Mouse (Mus musculus): ENCODE results near the gene Manea. TPM values are rescaled to one million over a fixed set of nuclear protein-coding genes. Genes with fewer than 3 reads are reported as not detected.

Manea gene
- polyA plus RNA-seq (2014; fragmentation: Nextera tagmentation; extraction: Ambion mirVana) = 11.6 and 12.6 TPM in 2 replicates

DNA sequence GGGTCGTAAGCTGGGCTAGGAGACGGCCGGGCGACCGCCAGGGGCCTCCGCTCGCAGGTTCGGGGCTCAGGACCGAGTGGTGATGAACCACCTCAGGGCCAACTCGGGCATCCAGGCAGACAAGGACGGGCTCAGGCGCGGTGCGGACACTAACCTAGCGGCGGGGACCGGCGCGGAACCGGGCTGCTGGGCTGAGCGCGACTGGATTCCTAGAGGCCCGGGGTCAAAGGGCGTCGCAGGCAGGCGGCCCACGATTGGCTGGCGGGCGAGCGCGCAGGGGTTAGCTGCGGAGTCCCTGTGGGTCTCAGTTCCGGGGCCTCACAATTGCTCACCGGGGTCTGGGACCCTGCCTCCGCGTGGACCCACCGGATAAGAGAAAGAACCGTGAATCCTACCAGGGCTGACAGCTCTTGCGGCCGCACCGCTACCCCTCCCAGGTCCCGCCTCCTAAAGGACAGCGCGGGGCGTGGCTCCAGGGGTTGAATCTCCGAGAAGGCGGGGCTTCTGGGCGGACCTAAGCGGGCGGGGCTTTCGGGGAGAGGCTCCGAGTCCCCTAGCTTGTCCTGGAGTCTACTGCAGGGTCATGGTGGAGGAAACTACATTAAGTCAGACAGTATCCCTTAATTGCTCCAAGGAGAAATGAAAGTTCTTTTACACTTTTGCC is at the start of gene Manea:
Gene Manea, minus strand, starts transcription at position 449 of the 664 bp plus-strand sequence.
- peak within 1 kb of the TSS; percentile 77 for H3K4me2 ChIP-seq
- DNase-seq (ENCODE audit: low spot score) (peak; percentile 90), ATAC-seq (replicated peaks; ENCODE audit: low FRiP score) (peak; percentile 99)
- H3K27me3 ChIP-seq (replicated peaks; ENCODE audit: control insufficient read depth, insufficient read depth, low read length) = no peaks in the 10 kb centered on the region
- under 1% methylated on average over 52 of the region's 52 CpGs for WGBS
- H3K36me3 ChIP-seq (ENCODE audit: control insufficient read depth, insufficient read depth, low read length) = no peaks in the 10 kb centered on the region
- no peaks in the 10 kb centered on the region for H3K9me3 ChIP-seq (ENCODE audit: control insufficient read depth, low read length)
- H3K9ac ChIP-seq (ENCODE audit: low read depth, low read length) = peak within 1 kb of the TSS; percentile 85
- H3K4me1 ChIP-seq (replicated peaks; ENCODE audit: control insufficient read depth, insufficient read depth, low read length) = no peaks in the 10 kb centered on the region
- peak within 1 kb of the TSS; percentile 82 for H3K27ac ChIP-seq (ENCODE audit: low read depth, low read length)
- peak within 1 kb of the TSS; percentile 72 for H3K4me3 ChIP-seq (ENCODE audit: low read depth, low read length)

DNA sequence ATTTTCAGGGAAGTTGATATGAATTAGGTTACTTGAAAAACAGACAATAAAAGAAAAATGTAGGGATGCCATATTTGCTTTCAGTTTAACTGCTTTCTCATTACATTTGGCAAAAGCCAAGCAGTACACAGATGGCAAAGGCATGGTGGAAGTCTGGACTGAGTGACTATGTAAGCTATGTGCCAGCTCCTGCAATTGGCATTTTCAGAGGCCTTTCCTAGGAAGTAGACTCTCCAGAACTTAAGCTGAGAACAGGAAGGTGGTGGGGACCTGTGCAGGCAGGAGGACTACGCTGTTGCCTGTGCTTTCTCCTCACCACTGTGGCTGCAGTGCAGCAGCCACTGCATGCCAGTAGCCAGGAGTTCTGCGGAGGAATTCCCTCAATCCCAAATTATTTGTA is 7.9 kb upstream of the Manea start:
- Histone ChIP-seq H3K36me3 (ENCODE audit: control insufficient read depth, insufficient read depth, low read length) (no peaks in the 10 kb centered on the region), H3K4me1 (replicated peaks; ENCODE audit: control insufficient read depth, insufficient read depth, low read length) (no peaks in the 10 kb centered on the region), H3K27ac (ENCODE audit: low read depth, low read length) (no peak overlapping the region), H3K9me3 (ENCODE audit: control insufficient read depth, low read length) (no peaks in the 10 kb centered on the region), H3K4me3 (ENCODE audit: low read depth, low read length) (no peak overlapping the region), H3K4me2 (no peak overlapping the region), H3K27me3 (replicated peaks; ENCODE audit: control insufficient read depth, insufficient read depth, low read length) (no peaks in the 10 kb centered on the region), H3K9ac (ENCODE audit: low read depth, low read length) (no peak overlapping the region)
- ATAC-seq (replicated peaks; ENCODE audit: low FRiP score) (no peak), DNase-seq (ENCODE audit: low spot score) (no peak)
- WGBS = 80% methylated on average over 2 of the region's 2 CpGs

DNA sequence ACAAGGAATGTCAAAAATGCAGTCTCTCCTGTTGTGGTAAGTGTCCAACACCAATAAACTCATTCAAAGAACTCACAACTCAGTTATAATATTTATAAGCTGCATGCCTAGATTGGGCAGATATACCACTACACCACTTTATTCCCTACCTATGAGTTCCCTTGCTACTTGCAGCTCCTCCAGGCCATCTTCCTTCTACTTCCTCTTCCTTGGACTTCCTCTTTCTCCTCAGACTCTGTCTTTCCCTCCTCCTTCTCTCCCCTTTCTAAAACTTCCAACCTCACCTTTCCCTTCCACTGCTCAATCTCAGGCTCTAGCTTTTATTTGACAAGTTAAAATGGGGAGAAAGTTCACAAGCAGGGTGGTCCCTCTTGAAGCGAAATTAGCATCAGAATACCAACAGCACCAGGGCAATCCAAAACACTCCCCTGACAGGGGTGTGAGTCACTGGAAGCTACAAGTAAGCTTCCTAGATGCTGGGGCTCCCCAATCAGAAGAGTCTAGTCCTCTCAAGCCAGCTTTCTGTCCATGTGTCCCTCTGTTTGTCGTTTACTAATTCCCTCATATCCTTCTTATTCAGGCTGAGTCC is 7.0 kb upstream of the Manea start:
- no peaks in the 10 kb centered on the region for H3K9me3 ChIP-seq (ENCODE audit: control insufficient read depth, low read length)
- no peak overlapping the region for H3K4me2 ChIP-seq
- no peaks in the 10 kb centered on the region for H3K4me1 ChIP-seq (replicated peaks; ENCODE audit: control insufficient read depth, insufficient read depth, low read length)
- WGBS = 18% methylated on average over 2 of the region's 2 CpGs
- H3K4me3 ChIP-seq (ENCODE audit: low read depth, low read length) = no peak overlapping the region
- no peaks in the 10 kb centered on the region for H3K36me3 ChIP-seq (ENCODE audit: control insufficient read depth, insufficient read depth, low read length)
- no peak for DNase-seq (ENCODE audit: low spot score)
- H3K9ac ChIP-seq (ENCODE audit: low read depth, low read length) = no peak overlapping the region
- ATAC-seq (replicated peaks; ENCODE audit: low FRiP score) = no peak
- H3K27me3 ChIP-seq (replicated peaks; ENCODE audit: control insufficient read depth, insufficient read depth, low read length) = no peaks in the 10 kb centered on the region
- no peak overlapping the region for H3K27ac ChIP-seq (ENCODE audit: low read depth, low read length)

DNA sequence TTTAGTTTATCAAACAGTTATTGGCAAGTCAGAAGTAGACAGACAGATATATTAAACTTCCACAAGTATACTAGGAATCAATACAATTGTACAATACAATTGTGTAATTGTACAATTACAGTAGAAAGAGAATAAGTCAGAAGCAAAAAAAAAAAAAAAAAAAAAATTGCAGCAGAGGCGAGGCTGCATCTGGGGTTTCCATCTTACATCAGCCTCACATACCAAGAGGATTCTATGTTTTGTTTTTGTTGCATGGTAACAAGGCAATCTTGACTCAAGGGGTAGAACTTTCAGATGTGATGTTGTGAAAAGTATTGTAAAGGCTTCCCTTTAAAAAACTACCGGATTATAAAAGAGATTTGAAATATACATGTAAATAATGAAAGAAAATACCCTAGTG is 548 bp upstream of the Manea start:
- Histone ChIP-seq H3K4me3 (ENCODE audit: low read depth, low read length) (no peak overlapping the region), H3K9me3 (ENCODE audit: control insufficient read depth, low read length) (no peaks in the 10 kb centered on the region), H3K27me3 (replicated peaks; ENCODE audit: control insufficient read depth, insufficient read depth, low read length) (no peaks in the 10 kb centered on the region), H3K9ac (ENCODE audit: low read depth, low read length) (no peak overlapping the region), H3K36me3 (ENCODE audit: control insufficient read depth, insufficient read depth, low read length) (no peaks in the 10 kb centered on the region), H3K27ac (ENCODE audit: low read depth, low read length) (no peak overlapping the region), H3K4me2 (no peak overlapping the region), H3K4me1 (replicated peaks; ENCODE audit: control insufficient read depth, insufficient read depth, low read length) (no peaks in the 10 kb centered on the region)
- DNase-seq (ENCODE audit: low spot score) = no peak
- 62% methylated on average over 2 of the region's 2 CpGs for WGBS
- ATAC-seq (replicated peaks; ENCODE audit: low FRiP score) = no peak

DNA sequence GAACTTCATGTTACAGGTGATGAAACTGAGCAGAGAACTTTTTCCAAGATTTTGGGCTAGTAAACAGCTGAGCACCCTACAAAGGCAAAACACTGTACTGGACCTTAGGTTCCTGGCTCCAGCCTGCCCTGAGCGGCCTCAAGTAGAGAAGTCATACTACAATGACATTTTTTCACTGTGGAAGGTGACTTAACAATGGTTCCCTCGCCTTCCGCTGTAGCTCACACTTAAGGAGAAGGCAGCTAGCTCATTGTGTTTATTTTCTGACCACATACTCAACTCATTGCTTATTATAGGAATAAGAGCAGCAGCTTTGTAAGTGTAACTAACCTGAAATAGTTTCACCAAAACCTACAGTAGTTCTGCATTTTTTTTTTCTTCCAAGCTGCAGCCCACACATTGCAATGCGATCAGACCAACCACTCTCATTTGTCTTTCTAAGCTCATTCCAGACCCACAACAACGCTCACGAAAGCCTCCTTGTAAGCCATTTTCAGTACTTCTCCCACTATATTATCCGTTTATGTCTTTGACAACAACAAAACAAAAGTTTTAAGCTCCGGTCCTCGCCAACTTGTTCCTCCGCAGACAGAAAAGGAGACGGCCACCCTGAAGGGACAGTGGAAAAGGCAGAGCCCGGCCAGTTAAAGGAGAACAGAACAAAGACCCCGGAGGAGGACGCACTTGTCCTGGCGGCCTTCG is 799 bp downstream of the Manea start:
- Histone ChIP-seq H3K4me2 (peak overlapping the region; percentile 77), H3K9me3 (ENCODE audit: control insufficient read depth, low read length) (no peaks in the 10 kb centered on the region), H3K4me1 (replicated peaks; ENCODE audit: control insufficient read depth, insufficient read depth, low read length) (no peaks in the 10 kb centered on the region), H3K27ac (ENCODE audit: low read depth, low read length) (peak overlapping the region; percentile 82), H3K4me3 (ENCODE audit: low read depth, low read length) (peak overlapping the region; percentile 72), H3K27me3 (replicated peaks; ENCODE audit: control insufficient read depth, insufficient read depth, low read length) (no peaks in the 10 kb centered on the region), H3K36me3 (ENCODE audit: control insufficient read depth, insufficient read depth, low read length) (no peaks in the 10 kb centered on the region), H3K9ac (ENCODE audit: low read depth, low read length) (peak overlapping the region; percentile 85)
- ATAC-seq (replicated peaks; ENCODE audit: low FRiP score) (peak; percentile 15; the same call in 1 of the 2 replicates), DNase-seq (ENCODE audit: low spot score) (no peak)
- WGBS = 4% methylated on average over 16 of the region's 16 CpGs

DNA sequence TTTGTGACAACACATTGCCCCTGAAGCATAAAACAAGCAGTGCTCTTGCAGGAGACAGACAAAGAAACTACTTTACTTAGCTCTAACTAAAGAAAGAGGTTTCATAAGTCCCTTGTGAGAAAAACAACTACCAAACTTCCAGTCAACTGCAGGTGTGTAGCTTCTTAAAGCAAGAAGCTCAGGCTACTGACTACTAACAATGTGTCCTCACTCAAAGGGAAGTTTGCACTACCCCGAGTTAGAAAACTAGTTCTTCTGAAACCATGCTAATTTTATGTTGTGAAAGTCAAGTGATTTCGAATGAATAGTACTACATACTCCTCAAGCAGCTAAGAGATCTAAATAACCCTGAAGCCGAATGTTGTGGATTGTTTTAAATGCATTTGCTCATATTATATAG is 1.6 kb downstream of the Manea start:
- H3K4me3 ChIP-seq (ENCODE audit: low read depth, low read length) = no peak overlapping the region
- H3K27ac ChIP-seq (ENCODE audit: low read depth, low read length) = no peak overlapping the region

DNA sequence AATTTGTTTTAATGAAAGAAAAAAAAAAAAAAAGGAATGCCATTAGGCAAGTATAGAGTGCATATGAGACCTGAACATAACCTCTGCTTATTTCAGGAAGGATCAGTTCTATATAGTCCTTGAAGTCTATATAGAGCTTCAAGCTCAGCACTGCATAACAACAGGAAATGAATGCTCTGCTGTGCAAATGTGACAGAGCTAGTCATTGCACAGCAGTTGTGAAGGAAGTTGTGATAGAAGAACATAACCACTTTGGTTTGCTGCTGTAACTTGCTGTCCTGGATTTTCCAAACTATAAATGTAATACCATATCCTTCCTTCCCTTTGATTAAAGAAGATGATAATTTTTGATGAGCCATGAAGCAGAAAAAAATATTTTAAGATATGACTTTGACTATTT is 4.3 kb downstream of the Manea start:
- H3K4me1 ChIP-seq (replicated peaks; ENCODE audit: control insufficient read depth, insufficient read depth, low read length) = no peaks in the 10 kb centered on the region
- ATAC-seq (replicated peaks; ENCODE audit: low FRiP score) (no peak), DNase-seq (ENCODE audit: low spot score) (no peak)

More for the DNA sequence above, 1.6 kb downstream of the Manea start:
- WGBS = 67% methylated on average over 3 of the region's 3 CpGs
- Histone ChIP-seq H3K4me2 (peak overlapping the region; percentile 77; the same call in 1 of the 2 replicates), H3K9ac (ENCODE audit: low read depth, low read length) (no peak overlapping the region), H3K4me1 (replicated peaks; ENCODE audit: control insufficient read depth, insufficient read depth, low read length) (no peaks in the 10 kb centered on the region), H3K9me3 (ENCODE audit: control insufficient read depth, low read length) (no peaks in the 10 kb centered on the region), H3K27me3 (replicated peaks; ENCODE audit: control insufficient read depth, insufficient read depth, low read length) (no peaks in the 10 kb centered on the region), H3K36me3 (ENCODE audit: control insufficient read depth, insufficient read depth, low read length) (no peaks in the 10 kb centered on the region)
- ATAC-seq (replicated peaks; ENCODE audit: low FRiP score) (no peak), DNase-seq (ENCODE audit: low spot score) (no peak)

DNA sequence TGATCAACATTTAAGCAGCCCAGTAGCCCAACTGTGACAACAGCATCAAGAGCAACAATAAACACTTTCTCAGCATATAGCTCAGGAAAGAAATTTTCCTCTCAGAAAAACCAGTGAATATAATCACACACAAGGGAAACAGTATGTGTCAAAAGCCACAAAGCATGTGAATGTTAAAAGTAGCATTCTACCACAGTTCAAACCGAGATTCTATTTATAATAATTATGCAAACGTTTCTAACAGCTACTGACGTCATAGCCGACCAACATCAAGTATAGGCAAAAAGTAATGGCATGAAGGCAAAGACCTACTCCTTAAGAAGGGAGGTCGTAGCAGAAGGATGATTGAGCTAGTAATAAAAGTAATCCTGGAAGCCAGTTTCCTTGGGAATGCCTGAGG is 8.1 kb downstream of the Manea start:
- Histone ChIP-seq H3K4me2 (no peak overlapping the region), H3K27ac (ENCODE audit: low read depth, low read length) (no peak overlapping the region), H3K4me3 (ENCODE audit: low read depth, low read length) (no peak overlapping the region), H3K9ac (ENCODE audit: low read depth, low read length) (no peak overlapping the region), H3K27me3 (replicated peaks; ENCODE audit: control insufficient read depth, insufficient read depth, low read length) (no peaks in the 10 kb centered on the region), H3K4me1 (replicated peaks; ENCODE audit: control insufficient read depth, insufficient read depth, low read length) (no peaks in the 10 kb centered on the region), H3K36me3 (ENCODE audit: control insufficient read depth, insufficient read depth, low read length) (0 out of 2 replicates have a peak, but pooled peaks cover 3% of the 10 kb centered on the region), H3K9me3 (ENCODE audit: control insufficient read depth, low read length) (no peaks in the 10 kb centered on the region)
- 79% methylated on average over 5 of the region's 5 CpGs for WGBS
- ATAC-seq (replicated peaks; ENCODE audit: low FRiP score) = no peak
- no peak for DNase-seq (ENCODE audit: low spot score)

More for the DNA sequence above, 4.3 kb downstream of the Manea start:
- Histone ChIP-seq H3K9ac (ENCODE audit: low read depth, low read length) (no peak overlapping the region), H3K36me3 (ENCODE audit: control insufficient read depth, insufficient read depth, low read length) (0 out of 2 replicates have a peak, but pooled peaks cover 3% of the 10 kb centered on the region), H3K9me3 (ENCODE audit: control insufficient read depth, low read length) (no peaks in the 10 kb centered on the region), H3K4me3 (ENCODE audit: low read depth, low read length) (no peak overlapping the region), H3K27ac (ENCODE audit: low read depth, low read length) (no peak overlapping the region), H3K4me2 (no peak overlapping the region), H3K27me3 (replicated peaks; ENCODE audit: control insufficient read depth, insufficient read depth, low read length) (no peaks in the 10 kb centered on the region)

Data from liver, embryonic 11.5 days (tissue).